Mouse (Mus musculus) lung, embryonic 14.5 days (tissue): ENCODE results near the gene Crip1. TPM values are rescaled to one million over a fixed set of nuclear protein-coding genes. Genes with fewer than 3 reads are reported as not detected.

Experiments
- ATAC-seq: fragments of 200-750 bp; cut with Nextera tagmentation; 2 replicates; pipeline ENCODE4 v1.8.0; 2017; ENCODE audit warnings: mild to moderate bottlenecking, moderate TSS enrichment, moderate library complexity; ENCODE audit not compliant: insufficient read depth
- DNase-seq: peaks from one replicate; pipeline ENCODE4 v3.0.0-alpha.2; 2015
- H3K27ac ChIP-seq: fragments of 300-500 bp; sonication (generic); 2 replicates; pipeline ENCODE4 v1.5.1; 2014; ENCODE audit warnings: low read depth, mild to moderate bottlenecking, moderate library complexity
- H3K27me3 ChIP-seq: fragments of 300-500 bp; sonication (generic); 2 replicates; pipeline ENCODE4 v1.6.1; 2014; ENCODE audit warnings: low read length, control low read depth; ENCODE audit not compliant: insufficient read depth
- H3K36me3 ChIP-seq: fragments of 300-500 bp; sonication (generic); 2 replicates; pipeline ENCODE4 v1.6.1; 2014; ENCODE audit warnings: control low read depth; ENCODE audit not compliant: insufficient read depth
- H3K4me1 ChIP-seq: fragments of 300-500 bp; sonication (generic); 2 replicates; pipeline ENCODE4 v1.6.1; 2014; ENCODE audit warnings: antibody characterized with exemption, control low read depth; ENCODE audit not compliant: insufficient read depth
- H3K4me2 ChIP-seq: fragments of 300-500 bp; sonication (generic); 2 replicates; pipeline ENCODE4 v1.6.1; 2014; ENCODE audit warnings: mild to moderate bottlenecking
- H3K4me3 ChIP-seq: fragments of 300-500 bp; sonication (generic); 2 replicates; pipeline ENCODE4 v1.5.1; 2014; ENCODE audit warnings: low read depth, low read length
- H3K9ac ChIP-seq: fragments of 300-500 bp; sonication (generic); 2 replicates; pipeline ENCODE4 v1.6.1; 2014
- H3K9me3 ChIP-seq: fragments of 300-500 bp; sonication (generic); 2 replicates; pipeline ENCODE4 v1.6.1; 2016; ENCODE audit warnings: low read depth, low read length, control low read depth
- CTCF ChIP-seq: IDR thresholded peaks from 2 replicates; pipeline ENCODE4 v1.5.1; 2016; ENCODE audit warnings: antibody characterized with exemption, low read depth
- WGBS: fragments of 180-500 bp; shearing (Covaris S2); extraction: QIAGEN DNeasy Blood & Tissue Kit; methylation state at CpG from one replicate; pipeline ENCODE4 v1.1.7; 2014; 5-methylcytosine and 5-hydroxymethylcytosine counted together
- polyA plus RNA-seq: library from polyadenylated mRNA; unstranded; fragments of >200 nt; fragmentation: Nextera tagmentation; extraction: Ambion mirVana; gene quantifications from 2 replicates; pipeline ENCODE4 v1.2.1, GENCODE M21; 2014

The Crip1 gene
- polyA plus RNA-seq, 1 experiment from 2014 or later, result 237 TPM

DNA sequence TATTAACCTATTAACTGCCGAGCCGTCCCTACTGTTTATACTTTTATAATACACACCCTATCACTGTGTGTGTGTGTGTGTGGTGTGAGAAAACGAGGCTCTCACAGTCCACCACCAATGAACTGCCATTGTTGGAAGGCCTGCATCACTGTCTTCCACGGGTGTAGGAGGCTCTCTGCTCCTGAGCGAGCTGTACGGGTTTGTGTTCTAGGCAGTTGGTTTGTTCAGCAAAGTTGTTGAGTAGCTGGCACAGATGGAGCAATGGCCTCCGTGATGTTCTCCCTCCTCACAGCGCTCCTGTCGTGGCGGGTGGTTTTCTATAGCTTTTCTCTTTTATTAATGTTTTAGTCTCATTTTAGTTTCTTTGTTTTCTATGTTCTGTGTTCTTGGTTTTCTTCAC, 36.3 kb upstream of the Crip1 start:
- ATAC-seq (no peak), DNase-seq (no peak)
- Histone ChIP-seq H3K4me2 (no peak overlapping the region), H3K4me1 (no peaks in the 10 kb centered on the region), H3K9ac (no peak overlapping the region), H3K36me3 (peaks cover 35% of the 10 kb centered on the region), H3K27me3 (no peaks in the 10 kb centered on the region), H3K27ac (no peak overlapping the region), H3K9me3 (no peaks in the 10 kb centered on the region), H3K4me3 (no peak overlapping the region)
- 77% methylated on average over 10 of the region's 10 CpGs for WGBS
- no peak for TF ChIP-seq CTCF

GRCm38 (mm10) chr12:113114141-113114540, 32.0 kb upstream of the Crip1 start:
- Histone ChIP-seq H3K4me1 (no peaks in the 10 kb centered on the region), H3K27ac (no peak overlapping the region), H3K4me3 (no peak overlapping the region), H3K9ac (no peak overlapping the region), H3K36me3 (peaks cover 65% of the 10 kb centered on the region), H3K4me2 (no peak overlapping the region), H3K9me3 (no peaks in the 10 kb centered on the region), H3K27me3 (no peaks in the 10 kb centered on the region)
- no peak for DNase-seq
- ATAC-seq, result no peak
- 85% methylated on average over 4 of the region's 4 CpGs for WGBS
- TF ChIP-seq CTCF, result no peak

DNA sequence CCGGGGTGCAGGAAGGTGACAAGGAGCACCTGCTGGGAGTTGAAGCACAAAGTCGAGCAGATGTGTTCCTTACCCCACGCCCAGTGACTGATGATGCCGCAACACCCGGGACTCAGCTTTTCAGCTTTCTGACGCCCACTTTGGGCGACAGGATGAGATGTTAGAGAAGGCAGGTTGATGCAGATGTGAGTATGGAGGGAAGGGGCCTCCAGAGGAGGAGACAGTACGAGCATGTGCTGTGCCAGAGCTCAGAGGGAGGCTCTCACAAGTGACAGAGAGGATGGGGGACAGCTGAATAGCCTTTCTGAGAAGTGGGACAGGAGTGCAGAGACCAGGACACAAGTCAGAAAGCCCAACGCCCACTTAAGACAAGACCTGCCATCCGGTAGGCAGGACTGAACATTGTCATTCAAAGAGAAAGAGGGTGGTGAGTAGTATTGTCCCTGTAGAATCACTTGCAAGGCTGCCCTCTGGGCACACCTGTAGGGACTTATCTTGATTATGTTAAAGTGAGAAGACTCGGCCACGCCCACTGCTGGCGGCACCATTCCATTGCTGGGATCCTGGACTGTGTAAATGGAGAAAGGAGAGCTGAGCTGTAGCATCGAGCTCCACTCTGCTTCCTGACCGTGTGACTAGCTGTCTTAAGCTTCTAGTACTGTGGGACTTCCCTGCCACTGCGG, 31.1 kb upstream of the Crip1 start:
- no peak for DNase-seq
- Histone ChIP-seq H3K9ac (no peak overlapping the region), H3K4me3 (no peak overlapping the region), H3K4me1 (no peaks in the 10 kb centered on the region), H3K27ac (no peak overlapping the region), H3K27me3 (no peaks in the 10 kb centered on the region), H3K4me2 (no peak overlapping the region), H3K9me3 (no peaks in the 10 kb centered on the region), H3K36me3 (peaks cover 70% of the 10 kb centered on the region)
- 76% methylated on average over 16 of the region's 16 CpGs for WGBS
- no peak for TF ChIP-seq CTCF
- no peak for ATAC-seq

DNA sequence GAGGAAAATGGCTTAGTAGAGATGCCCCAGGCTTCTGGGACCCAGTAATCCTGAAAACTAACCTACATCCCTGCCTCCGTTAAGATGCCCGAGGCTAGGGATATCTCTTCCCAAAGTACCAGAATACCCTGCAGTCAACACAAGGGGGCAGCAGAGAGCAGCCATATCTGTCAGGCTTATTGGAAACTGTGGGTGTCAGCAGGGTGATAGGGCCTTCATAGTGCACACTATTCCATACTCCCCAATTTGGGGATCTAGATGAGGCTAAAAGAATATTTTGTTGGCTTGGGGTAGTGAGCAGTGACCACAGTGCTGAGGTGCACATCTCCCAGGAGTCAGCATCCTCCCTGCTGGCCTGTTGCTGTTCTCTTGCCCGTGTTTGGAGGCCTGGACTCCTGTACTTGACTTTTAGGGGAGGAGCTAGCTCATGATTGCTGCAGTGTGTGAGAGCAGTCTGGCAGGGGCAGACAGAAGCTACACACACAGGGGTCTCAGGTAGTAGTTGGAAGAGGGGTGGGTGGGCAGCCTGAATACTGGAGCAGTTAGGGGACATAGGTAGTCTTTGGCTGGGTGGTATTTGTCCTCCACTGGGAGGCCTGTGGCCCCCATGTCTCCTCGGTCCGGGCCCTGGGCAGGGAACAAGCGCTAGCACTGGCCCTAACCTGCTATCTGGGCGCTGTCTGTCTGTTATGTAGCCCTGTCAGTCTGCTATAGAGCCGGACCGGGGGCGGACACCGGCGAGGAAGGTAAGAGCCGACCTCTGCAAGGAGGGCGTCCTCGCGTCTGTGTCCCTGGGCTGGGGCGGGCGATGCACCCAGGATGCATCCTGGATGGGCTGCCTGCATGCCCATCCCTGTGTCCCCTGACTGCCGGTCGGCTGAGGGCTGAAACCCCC, 26.4 kb upstream of the Crip1 start:
- H3K27me3 ChIP-seq, result no peaks in the 10 kb centered on the region
- ATAC-seq, result peak; percentile 81
- peaks cover 89% of the 10 kb centered on the region for H3K36me3 ChIP-seq
- WGBS, result 85% methylated on average over 20 of the region's 20 CpGs
- TF ChIP-seq CTCF, result peak; percentile 97
- no peaks in the 10 kb centered on the region for H3K4me1 ChIP-seq
- H3K4me3 ChIP-seq, result no peak overlapping the region
- H3K27ac ChIP-seq, result no peak overlapping the region
- no peaks in the 10 kb centered on the region for H3K9me3 ChIP-seq
- DNase-seq, result peak; percentile 92
- no peak overlapping the region for H3K4me2 ChIP-seq
- no peak overlapping the region for H3K9ac ChIP-seq

- no peak for TF ChIP-seq CTCF
- ATAC-seq (no peak), DNase-seq (no peak)
- no peaks in the 10 kb centered on the region for H3K27me3 ChIP-seq
- no peak overlapping the region for H3K27ac ChIP-seq
- peaks cover 99% of the 10 kb centered on the region for H3K36me3 ChIP-seq
- H3K4me1 ChIP-seq, result no peaks in the 10 kb centered on the region
- H3K9ac ChIP-seq, result no peak overlapping the region
- no peaks in the 10 kb centered on the region for H3K9me3 ChIP-seq
- WGBS, result 80% methylated on average over 6 of the region's 6 CpGs
- H3K4me3 ChIP-seq, result no peak overlapping the region
- H3K4me2 ChIP-seq, result no peak overlapping the region
Measured at GRCm38 (mm10) chr12:113124726-113125125, 21.4 kb upstream of the Crip1 start.

GRCm38 (mm10) chr12:113130732-113131131, 15.4 kb upstream of the Crip1 start:
- Histone ChIP-seq H3K9ac (no peak overlapping the region), H3K36me3 (peaks cover 100% of the 10 kb centered on the region), H3K4me2 (no peak overlapping the region), H3K9me3 (no peaks in the 10 kb centered on the region), H3K4me1 (no peaks in the 10 kb centered on the region), H3K4me3 (no peak overlapping the region), H3K27me3 (no peaks in the 10 kb centered on the region), H3K27ac (no peak overlapping the region)
- no peak for ATAC-seq
- 94% methylated on average over 8 of the region's 8 CpGs for WGBS
- TF ChIP-seq CTCF, result no peak
- DNase-seq, result no peak

DNA sequence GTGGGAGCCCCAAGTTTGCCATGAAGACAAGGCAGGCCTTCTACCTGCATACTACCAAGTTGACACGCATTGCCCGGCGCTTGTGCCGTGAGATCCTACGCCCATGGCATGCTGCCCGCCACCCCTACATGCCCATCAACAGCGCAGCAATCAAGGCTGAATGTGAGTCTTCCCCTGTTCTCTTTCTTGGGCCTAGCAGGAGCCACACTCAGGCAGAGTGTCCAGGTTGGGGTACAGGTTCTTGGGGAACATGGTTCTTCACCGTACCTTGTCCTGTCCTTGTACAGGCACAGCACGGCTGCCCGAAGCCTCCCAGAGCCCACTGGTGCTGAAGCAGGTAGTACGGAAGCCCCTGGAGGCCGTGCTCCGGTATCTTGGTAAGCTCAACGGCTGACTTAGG, 14.5 kb upstream of the Crip1 start:
- Histone ChIP-seq H3K4me3 (no peak overlapping the region), H3K27ac (no peak overlapping the region), H3K36me3 (peaks cover 100% of the 10 kb centered on the region), H3K9me3 (no peaks in the 10 kb centered on the region), H3K4me2 (no peak overlapping the region), H3K4me1 (no peaks in the 10 kb centered on the region), H3K9ac (no peak overlapping the region), H3K27me3 (no peaks in the 10 kb centered on the region)
- ATAC-seq (no peak), DNase-seq (no peak)
- 93% methylated on average over 14 of the region's 14 CpGs for whole genome bisulfite sequencing
- no peak for TF ChIP-seq CTCF
